Mouse (Mus musculus): ENCODE measurements at regions not wholly inside any gene's neighbourhood (a gene's known extent, or its start where the extent isn't known, plus 50 kb on each side); places are given as distances from the start of the nearest gene placed in this dataset.

- no peak for DNase-seq
Measured at GRCm38 (mm10) chr8:90635766-90636492, 181.3 kb downstream of the Gm19935 start.

DNA sequence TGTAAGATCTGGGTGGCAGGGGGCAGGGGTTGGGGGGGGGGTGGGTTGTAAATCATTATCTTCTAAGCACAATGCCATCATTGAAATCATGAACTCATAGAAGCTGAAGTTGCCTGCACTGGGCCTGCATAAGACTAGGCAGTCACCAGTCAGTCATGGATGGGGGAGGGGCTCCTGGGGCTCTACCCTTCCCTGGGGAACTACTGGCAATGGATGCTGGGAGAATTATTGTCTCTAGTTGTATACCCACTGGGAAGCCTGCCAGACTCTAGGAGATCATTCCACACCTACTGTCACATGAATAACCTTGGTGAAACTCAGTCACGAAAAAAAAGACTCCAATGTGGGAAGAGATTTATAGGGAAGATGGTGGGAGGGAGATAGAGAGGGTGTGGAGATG lies 186.4 kb downstream of the Gm19935 start:
- DNase-seq = no peak

- no peak for DNase-seq
Measured at GRCm38 (mm10) chr8:90608410-90608809, 208.8 kb downstream of the Gm19935 start.

- DNase-seq = no peak
Measured at GRCm38 (mm10) chr8:90600946-90601695, 216.1 kb downstream of the Gm19935 start.

DNA sequence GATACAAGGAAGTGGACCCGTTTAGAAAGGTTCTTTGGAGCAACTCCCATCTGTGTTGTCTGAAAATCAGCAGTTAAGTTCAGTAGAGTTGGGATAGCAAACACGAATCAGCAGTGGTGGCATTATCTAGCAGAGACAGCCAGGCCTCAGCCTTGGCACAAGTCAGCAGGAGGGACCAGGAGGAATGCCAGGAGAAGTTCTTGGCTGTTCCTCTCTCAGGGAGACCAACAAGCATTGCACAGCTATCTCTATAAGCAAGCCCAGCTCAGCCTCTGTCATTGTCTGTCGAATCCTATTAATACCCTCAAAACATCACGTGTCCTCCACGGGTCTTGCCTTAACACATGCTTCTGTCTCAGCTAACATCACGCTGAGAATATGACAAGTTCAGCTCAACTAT lies 219.8 kb downstream of the Gm19935 start:
- no peak for DNase-seq

DNA sequence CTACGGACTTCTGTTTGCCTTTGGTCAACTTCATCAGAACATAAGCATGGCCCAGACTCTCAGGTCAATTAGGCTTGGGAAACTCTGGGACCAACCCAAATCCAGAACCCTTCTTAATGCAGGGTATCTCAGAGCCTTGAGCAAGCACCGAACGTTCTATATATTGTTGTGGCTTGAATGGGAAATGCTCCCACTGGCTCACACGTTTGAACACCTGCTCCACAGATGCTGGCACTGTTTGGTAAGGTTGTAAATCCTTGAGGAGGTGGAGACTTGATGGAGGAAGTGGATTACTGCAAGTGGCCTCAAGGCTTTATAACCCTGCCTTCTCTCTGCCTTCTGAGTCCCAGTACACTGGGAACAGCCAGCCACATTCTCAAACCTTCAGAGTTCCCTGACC lies 231.3 kb upstream of the Tox3 start:
- no peak for DNase-seq

DNA sequence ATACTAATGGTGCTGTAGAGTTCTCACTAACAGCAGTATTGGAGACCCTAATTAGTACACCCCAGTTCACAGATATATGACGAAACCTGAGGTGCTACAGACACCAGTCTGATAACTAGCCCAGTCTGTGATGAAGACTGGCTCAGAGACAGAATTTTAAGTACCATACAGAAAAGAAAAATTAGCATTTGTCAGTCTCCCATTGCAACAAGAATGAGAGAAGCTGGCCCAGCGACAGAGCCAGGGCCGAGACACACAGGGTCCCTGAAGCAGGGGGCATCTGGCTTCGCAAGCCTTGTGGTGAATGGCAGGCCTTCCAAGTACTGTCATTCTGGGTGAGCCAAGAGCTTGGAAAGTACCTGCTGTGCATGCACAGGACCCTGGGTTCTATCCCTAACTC lies 228.8 kb upstream of the Tox3 start:
- DNase-seq = no peak

GRCm38 (mm10) chr8:90574676-90575075 lies 226.5 kb upstream of the Tox3 start:
- no peak for DNase-seq

- DNase-seq = no peak
Measured at GRCm38 (mm10) chr8:90556079-90556427, 207.9 kb upstream of the Tox3 start.

DNA sequence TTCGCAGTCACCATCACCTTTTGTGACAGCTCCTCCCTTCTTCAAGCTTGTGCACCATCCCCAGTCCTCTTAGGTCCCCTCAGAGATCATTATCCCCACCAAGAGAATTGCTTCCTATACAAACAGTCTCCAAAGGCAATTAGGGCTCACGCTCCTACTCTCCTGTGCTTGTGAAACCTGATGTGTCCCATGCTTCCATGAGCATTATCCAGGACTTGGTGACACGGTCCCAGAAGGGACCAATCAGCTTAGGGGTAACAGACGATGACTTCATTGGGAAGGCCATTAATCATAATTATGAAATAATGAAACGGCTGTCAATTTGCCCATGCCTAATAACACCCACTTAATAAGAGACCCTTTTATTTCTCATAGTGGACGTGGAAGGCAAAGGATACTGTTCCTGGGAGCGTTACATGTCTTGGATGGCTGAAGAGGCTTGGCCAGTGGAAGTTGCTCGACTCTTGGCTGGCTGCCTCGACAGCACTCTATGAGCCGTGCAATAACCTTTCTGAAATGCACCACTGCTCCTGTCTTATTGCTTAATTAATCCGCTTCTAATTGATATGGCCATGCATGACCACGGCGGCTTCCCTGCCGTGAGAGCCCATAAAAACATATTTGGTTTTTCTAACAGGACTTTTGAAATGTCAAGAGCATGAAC lies 207.4 kb upstream of the Tox3 start:
- DNase-seq = no peak

- DNase-seq = no peak
Measured at GRCm38 (mm10) chr8:90547276-90547675, 199.1 kb upstream of the Tox3 start.

GRCm38 (mm10) chr8:90542619-90543018 lies 194.5 kb upstream of the Tox3 start:
- no peak for DNase-seq

GRCm38 (mm10) chr8:90536196-90536640 lies 188.1 kb upstream of the Tox3 start:
- no peak for DNase-seq

DNA sequence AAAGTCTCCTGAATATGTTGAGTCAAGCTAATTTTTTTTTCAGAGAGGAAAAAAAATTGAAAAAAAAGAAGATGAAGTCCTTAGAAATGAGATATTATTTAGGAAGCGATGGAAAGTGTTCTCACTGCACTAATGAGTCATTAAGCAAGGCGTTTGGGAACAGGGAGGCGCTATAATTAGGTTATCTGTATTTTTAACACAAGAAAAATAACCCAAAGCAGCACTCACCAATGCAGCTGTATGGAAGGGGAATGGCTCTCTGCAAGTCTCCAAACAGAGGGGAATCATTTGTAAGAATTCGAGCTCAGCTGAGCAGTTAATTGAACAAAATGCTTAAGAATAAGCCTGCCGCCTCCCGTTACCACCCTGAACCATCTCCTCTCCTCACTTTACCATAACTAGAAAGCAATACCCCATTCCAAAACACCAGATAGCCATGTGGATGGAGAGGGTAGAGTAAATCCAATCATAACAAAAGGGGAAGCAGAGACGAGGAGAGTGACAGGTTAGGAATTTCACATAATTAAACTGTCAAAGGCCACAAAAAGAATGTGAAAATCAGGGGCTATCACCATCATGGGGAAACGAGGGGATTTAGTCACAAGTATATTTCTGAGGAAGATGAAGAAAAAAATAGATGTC lies 187.5 kb upstream of the Tox3 start:
- DNase-seq = no peak

DNA sequence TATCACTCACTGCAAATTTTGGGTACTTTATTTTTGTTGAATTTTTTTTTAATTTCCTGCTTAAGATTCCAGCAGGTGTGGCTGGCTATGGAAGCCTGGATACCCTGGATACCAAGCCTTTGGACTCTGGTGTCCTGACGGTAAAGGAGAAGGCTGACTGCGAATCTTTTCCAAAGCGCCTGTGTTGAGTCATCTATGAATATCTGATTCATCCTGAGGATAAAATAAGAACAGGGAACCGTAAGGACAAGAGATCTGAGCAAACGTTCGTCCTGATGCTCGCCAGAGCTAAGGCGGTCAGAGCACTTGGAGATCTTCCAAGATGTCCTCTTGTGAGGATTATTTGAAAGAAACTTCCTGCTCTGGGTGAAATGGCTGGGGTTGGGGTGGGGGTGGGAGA lies 173.2 kb upstream of the Tox3 start:
- DNase-seq = no peak

GRCm38 (mm10) chr8:90520186-90520585 lies 172.0 kb upstream of the Tox3 start:
- no peak for DNase-seq

DNA sequence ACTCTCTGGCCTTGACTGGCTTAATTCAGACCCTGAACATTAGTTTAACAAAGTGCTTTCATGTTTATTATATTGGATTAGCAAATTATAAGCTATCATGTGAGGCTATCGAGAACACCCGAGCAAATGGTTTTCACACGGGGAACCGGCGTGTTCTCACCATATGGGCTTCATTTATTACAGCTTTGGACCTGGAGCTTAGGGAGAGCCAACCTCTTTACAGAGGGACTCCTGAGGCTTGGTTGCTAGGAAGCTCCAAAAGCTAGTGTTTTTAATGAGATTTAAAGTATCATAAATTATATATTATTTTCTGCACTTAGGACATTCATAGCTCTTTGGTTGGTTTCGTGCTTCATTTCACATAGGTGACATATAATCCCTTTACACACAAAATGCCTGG lies 171.4 kb upstream of the Tox3 start:
- DNase-seq = no peak

DNA sequence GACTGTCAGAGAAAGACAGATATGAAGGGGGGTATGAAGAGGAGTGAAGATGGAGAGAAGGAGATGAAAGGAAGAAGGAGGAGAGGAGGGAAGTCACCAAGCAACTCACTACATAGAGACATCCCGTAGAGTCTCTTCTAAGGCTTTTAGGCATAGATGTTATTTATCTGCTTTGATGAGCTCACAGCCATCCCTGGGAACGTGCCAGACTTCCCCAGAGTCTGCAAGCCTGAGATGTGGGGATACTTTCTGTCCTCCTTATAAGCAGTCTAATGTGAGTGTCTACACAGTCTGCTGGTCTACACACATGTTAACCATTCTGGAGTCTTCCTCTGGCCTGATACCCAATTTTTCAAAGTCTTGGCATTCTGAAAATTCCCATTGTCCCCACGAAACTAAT lies 166.0 kb upstream of the Tox3 start:
- DNase-seq = no peak

DNA sequence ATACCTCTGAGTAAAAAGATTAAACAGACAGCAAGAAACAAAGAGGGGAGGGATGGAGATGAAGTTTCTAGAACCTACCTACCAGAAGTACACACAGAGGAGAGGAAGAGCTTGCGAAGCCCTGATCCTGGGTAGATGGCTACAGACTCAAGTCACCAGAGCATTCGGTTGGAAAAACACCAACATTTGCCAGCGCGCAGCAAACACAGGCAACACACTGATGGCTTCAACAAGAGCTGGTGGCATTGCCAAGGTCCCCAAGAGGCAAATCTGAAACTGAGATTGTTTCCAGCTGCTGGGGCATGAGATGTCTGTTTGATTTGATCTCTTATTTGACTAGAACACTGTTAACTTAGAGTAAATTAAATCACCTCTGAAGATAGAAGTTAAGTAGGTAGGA lies 165.5 kb upstream of the Tox3 start:
- DNase-seq = no peak

DNA sequence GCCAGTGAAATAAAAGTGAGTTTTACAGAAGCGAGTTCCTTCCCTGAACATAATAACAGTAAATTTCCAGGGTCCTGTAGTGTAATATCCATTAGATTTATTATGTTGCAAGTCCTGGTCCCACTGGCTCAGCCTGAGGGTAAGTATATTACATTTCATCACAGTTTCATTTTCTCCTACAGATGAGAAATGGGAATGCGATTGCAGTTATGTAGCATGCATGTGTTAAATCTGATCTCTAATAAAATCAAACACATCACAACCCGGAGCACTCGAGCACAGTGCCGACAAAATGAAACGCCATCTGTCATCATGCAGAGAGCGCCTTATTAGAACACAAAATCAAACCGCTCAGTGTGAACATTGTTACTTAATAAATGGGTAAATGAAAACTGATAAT lies 165.0 kb upstream of the Tox3 start:
- DNase-seq = no peak

- DNase-seq = no peak
Measured at GRCm38 (mm10) chr8:90512594-90512993, 164.5 kb upstream of the Tox3 start.

DNA sequence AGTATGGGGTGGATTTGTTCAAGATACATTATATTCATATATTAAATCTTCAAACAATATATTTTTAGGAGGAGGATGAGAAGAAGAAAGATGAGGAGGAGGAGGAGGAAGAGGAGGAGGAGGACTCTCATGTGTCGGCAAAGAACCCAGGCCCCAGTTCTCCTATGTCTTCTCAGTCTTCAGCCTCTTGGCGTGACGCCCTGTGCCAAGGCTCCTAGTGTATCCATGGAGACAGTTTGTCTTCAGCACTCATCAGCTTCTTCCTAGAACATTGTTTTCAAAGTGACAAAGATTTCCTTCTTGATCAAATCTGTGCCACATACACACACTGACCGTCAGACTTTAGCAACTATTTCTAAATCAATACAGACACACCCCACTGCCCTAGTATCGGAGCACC lies 156.4 kb upstream of the Tox3 start:
- no peak for DNase-seq

GRCm38 (mm10) chr8:90503306-90503705 lies 155.2 kb upstream of the Tox3 start:
- DNase-seq = no peak

DNA sequence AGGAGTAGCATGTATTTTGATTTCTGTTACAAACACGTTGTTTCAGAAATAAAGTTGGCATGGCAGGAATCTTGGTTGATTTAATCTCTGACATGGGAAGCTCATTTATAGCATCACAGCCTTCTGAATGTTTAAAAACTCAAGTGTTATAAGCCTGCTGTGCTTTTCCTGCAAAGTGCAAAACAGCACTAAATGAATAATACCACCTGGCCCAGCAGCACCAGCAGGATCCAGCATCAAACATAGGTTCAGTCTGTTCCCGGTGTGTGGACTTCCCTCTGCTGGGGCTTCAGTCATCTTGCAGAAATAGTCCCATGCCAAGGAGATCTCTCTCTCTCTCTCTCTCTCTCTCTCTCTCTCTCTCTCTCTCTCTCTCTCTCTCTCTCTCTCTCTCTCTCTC lies 154.7 kb upstream of the Tox3 start:
- DNase-seq = no peak

Data from thymus, adult 18-20 months (tissue).